Mouse (Mus musculus) hindbrain, postnatal 0 days (tissue): ENCODE data around the gene Lyrm7. TPM values are rescaled to one million over a fixed set of nuclear protein-coding genes. Genes with fewer than 3 reads are reported as not detected.

ENCODE experiments used
- ATAC-seq: fragments of 200-750 bp; cut with Nextera tagmentation; 2 replicates; pipeline ENCODE4 v1.8.0; 2017; ENCODE audit warnings: mild to moderate bottlenecking, moderate TSS enrichment, moderate library complexity
- DNase-seq: peaks from one replicate; pipeline ENCODE4 v3.0.0-alpha.2; 2015; ENCODE audit warnings: low spot score
- H3K27ac ChIP-seq: fragments of 300-500 bp; sonication (generic); 2 replicates; pipeline ENCODE4 v1.5.1; 2014; ENCODE audit warnings: mild to moderate bottlenecking
- H3K27me3 ChIP-seq: fragments of 300-500 bp; sonication (generic); 2 replicates; pipeline ENCODE4 v1.6.1; 2014; ENCODE audit warnings: low read length, mixed read lengths; ENCODE audit not compliant: insufficient read depth
- H3K36me3 ChIP-seq: fragments of 300-500 bp; sonication (generic); 2 replicates; pipeline ENCODE4 v1.6.1; 2014; ENCODE audit warnings: low read length, mixed read lengths; ENCODE audit not compliant: insufficient read depth
- H3K4me1 ChIP-seq: fragments of 300-500 bp; sonication (generic); 2 replicates; pipeline ENCODE4 v1.6.1; 2014; ENCODE audit warnings: antibody characterized with exemption, low read length, mixed read lengths; ENCODE audit not compliant: insufficient read depth
- H3K4me2 ChIP-seq: fragments of 300-500 bp; sonication (generic); 2 replicates; pipeline ENCODE4 v1.6.1; 2014; ENCODE audit warnings: low read depth, mild to moderate bottlenecking, low read length, moderate library complexity, mixed read lengths
- H3K4me3 ChIP-seq: fragments of 300-500 bp; sonication (generic); 2 replicates; pipeline ENCODE4 v1.5.1; 2014; ENCODE audit warnings: low read length
- H3K9ac ChIP-seq: fragments of 300-500 bp; sonication (generic); replicated peaks from 2 replicates; pipeline ENCODE4 v1.6.1; 2014; ENCODE audit warnings: mild to moderate bottlenecking, low read length, moderate library complexity, mixed read lengths
- H3K9me3 ChIP-seq: fragments of 300-500 bp; sonication (generic); 2 replicates; pipeline ENCODE4 v1.6.1; 2016; ENCODE audit warnings: low read length, mixed read lengths
- CTCF ChIP-seq: IDR thresholded peaks from 2 replicates; pipeline ENCODE4 v1.5.1; 2016; ENCODE audit warnings: antibody characterized with exemption, control low read depth, low read depth
- WGBS: fragments of 180-500 bp; shearing (Covaris S2); extraction: QIAGEN DNeasy Blood & Tissue Kit; methylation state at CpG from one replicate; pipeline ENCODE4 v1.1.7; 2014; 5-methylcytosine and 5-hydroxymethylcytosine counted together
- polyA plus RNA-seq: library from polyadenylated mRNA; unstranded; fragments of >200 nt; fragmentation: Nextera tagmentation; extraction: Ambion mirVana; gene quantifications from 2 replicates; pipeline ENCODE4 v1.2.1, GENCODE M21; 2015
- total RNA-seq: library from RNA; depleted of rRNA; stranded (reverse); fragments of >200 nt; gene quantifications from 2 replicates; pipeline ENCODE4 v1.2.3, GENCODE M21; 2014

Lyrm7 gene
- total and polyA plus RNA-seq, 2 experiments from 2014 or later = 3.1 to 5.7 TPM

- ATAC-seq (no peak), DNase-seq (no peak)
- WGBS = 61% methylated on average over 9 of the region's 9 CpGs
- no peak overlapping the region for H3K9ac ChIP-seq
- no peaks in the 10 kb centered on the region for H3K4me1 ChIP-seq
- no peaks in the 10 kb centered on the region for H3K9me3 ChIP-seq
- no peak overlapping the region for H3K4me3 ChIP-seq
- H3K4me2 ChIP-seq = no peak overlapping the region
- no peaks in the 10 kb centered on the region for H3K27me3 ChIP-seq
- no peaks in the 10 kb centered on the region for H3K36me3 ChIP-seq
- H3K27ac ChIP-seq = no peak overlapping the region
- TF ChIP-seq CTCF = no peak
Observed at GRCm38 (mm10) chr11:54894589-54894988, 33.9 kb upstream of the Lyrm7 start.

GRCm38 (mm10) chr11:54892091-54892490 is 31.4 kb upstream of the Lyrm7 start:
- ATAC-seq = no peak
- Histone ChIP-seq H3K4me3 (no peak overlapping the region), H3K9ac (no peak overlapping the region), H3K36me3 (no peaks in the 10 kb centered on the region), H3K27ac (no peak overlapping the region), H3K4me2 (no peak overlapping the region), H3K9me3 (no peaks in the 10 kb centered on the region), H3K4me1 (no peaks in the 10 kb centered on the region), H3K27me3 (no peaks in the 10 kb centered on the region)
- no peak for TF ChIP-seq CTCF
- WGBS = 54% methylated on average over 7 of the region's 7 CpGs
- no peak for DNase-seq

GRCm38 (mm10) chr11:54891341-54891740 is 30.6 kb upstream of the Lyrm7 start:
- Histone ChIP-seq H3K9me3 (no peaks in the 10 kb centered on the region), H3K4me3 (no peak overlapping the region), H3K4me2 (no peak overlapping the region), H3K4me1 (no peaks in the 10 kb centered on the region), H3K27me3 (no peaks in the 10 kb centered on the region), H3K9ac (no peak overlapping the region), H3K27ac (no peak overlapping the region), H3K36me3 (no peaks in the 10 kb centered on the region)
- 83% methylated on average over 5 of the region's 5 CpGs for WGBS
- no peak for ATAC-seq
- no peak for TF ChIP-seq CTCF
- DNase-seq = no peak

GRCm38 (mm10) chr11:54887927-54888326 is 27.2 kb upstream of the Lyrm7 start:
- Histone ChIP-seq H3K4me3 (no peak overlapping the region), H3K27me3 (no peaks in the 10 kb centered on the region), H3K9me3 (no peaks in the 10 kb centered on the region), H3K4me1 (no peaks in the 10 kb centered on the region), H3K4me2 (no peak overlapping the region), H3K36me3 (no peaks in the 10 kb centered on the region), H3K9ac (no peak overlapping the region), H3K27ac (no peak overlapping the region)
- no peak for TF ChIP-seq CTCF
- ATAC-seq = no peak
- no peak for DNase-seq
- WGBS = 86% methylated on average over 6 of the region's 6 CpGs

GRCm38 (mm10) chr11:54885406-54885805 is 24.7 kb upstream of the Lyrm7 start:
- no peak for TF ChIP-seq CTCF
- H3K4me1 ChIP-seq = no peaks in the 10 kb centered on the region
- H3K9me3 ChIP-seq = no peaks in the 10 kb centered on the region
- ATAC-seq (no peak), DNase-seq (no peak)
- no peaks in the 10 kb centered on the region for H3K27me3 ChIP-seq
- 94% methylated on average over 2 of the region's 2 CpGs for WGBS
- H3K4me3 ChIP-seq = no peak overlapping the region
- no peak overlapping the region for H3K27ac ChIP-seq
- no peak overlapping the region for H3K9ac ChIP-seq
- no peak overlapping the region for H3K4me2 ChIP-seq
- no peaks in the 10 kb centered on the region for H3K36me3 ChIP-seq

GRCm38 (mm10) chr11:54884937-54885336 is 24.2 kb upstream of the Lyrm7 start:
- no peaks in the 10 kb centered on the region for H3K4me1 ChIP-seq
- H3K9ac ChIP-seq = no peak overlapping the region
- H3K4me2 ChIP-seq = no peak overlapping the region
- no peak overlapping the region for H3K4me3 ChIP-seq
- no peak for TF ChIP-seq CTCF
- ATAC-seq (no peak), DNase-seq (peak; percentile 37)
- no peaks in the 10 kb centered on the region for H3K27me3 ChIP-seq
- H3K27ac ChIP-seq = peak overlapping the region; percentile 41; the same call in 1 of the 2 replicates
- H3K9me3 ChIP-seq = no peaks in the 10 kb centered on the region
- WGBS = 30% methylated on average over 5 of the region's 5 CpGs
- H3K36me3 ChIP-seq = no peaks in the 10 kb centered on the region

- ATAC-seq = no peak
- Histone ChIP-seq H3K36me3 (no peaks in the 10 kb centered on the region), H3K4me3 (no peak overlapping the region), H3K4me2 (no peak overlapping the region), H3K9ac (no peak overlapping the region), H3K4me1 (no peaks in the 10 kb centered on the region), H3K27me3 (no peaks in the 10 kb centered on the region), H3K27ac (peak overlapping the region; percentile 41; the same call in 1 of the 2 replicates), H3K9me3 (no peaks in the 10 kb centered on the region)
- WGBS = 72% methylated on average over 5 of the region's 5 CpGs
- no peak for DNase-seq
- no peak for TF ChIP-seq CTCF
Observed at GRCm38 (mm10) chr11:54884197-54884828, 23.6 kb upstream of the Lyrm7 start.
